20 mouse cellular contexts compared by ENCODE assay signal in the genomic region with DNA sequence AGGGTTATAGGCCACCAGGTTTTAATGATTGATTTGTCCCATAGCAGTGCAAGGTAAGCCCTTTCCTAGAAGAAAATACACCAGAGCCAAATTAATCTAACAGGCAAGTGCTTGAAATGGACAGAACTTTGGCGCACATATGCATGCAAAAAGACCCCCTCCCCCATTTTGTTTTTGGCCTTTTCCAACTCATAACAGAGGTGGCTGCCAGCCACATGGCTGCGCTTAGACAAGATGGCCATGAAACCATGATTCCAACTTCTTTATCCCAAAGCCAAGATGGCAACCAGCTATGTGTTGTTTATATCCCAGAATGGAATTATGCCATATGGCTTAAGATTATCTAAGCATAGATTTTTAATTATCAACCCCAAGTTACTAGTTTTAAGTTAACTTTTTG.
"Had no signal": no experiment of that assay in that cellular context is flagged by ENCODE, and none has a peak within 500 bp of the region (broad histone marks: within the 10 kb centered on the region; RNA-seq: fewer than 3 reads in every experiment).

No protein-coding gene starts in this region.

- H3K36me3 ChIP-seq: limb, embryonic 10.5 days; limb, embryonic 13.5 days; liver, embryonic 13.5 days; midbrain, embryonic 12.5 days; midbrain, embryonic 15.5 days; neural tube, embryonic 12.5 days; neural tube, embryonic 15.5 days; stomach, embryonic 15.5 days had no signal

- H3K27ac ChIP-seq: kidney, postnatal 0 days; limb, embryonic 10.5 days; limb, embryonic 13.5 days; liver, embryonic 13.5 days; midbrain, embryonic 12.5 days; midbrain, embryonic 15.5 days; neural tube, embryonic 12.5 days; neural tube, embryonic 15.5 days; stomach, embryonic 15.5 days had no signal

- DNase-seq: kidney, adult 9 months; kidney, postnatal 36 days; layer of hippocampus, adult 9-11 months; liver, embryonic 13.5 days; lung, adult 2 months; lung, postnatal 14 days; lung, postnatal 4 days; right cerebral cortex, adult 18-20 months; right cerebral cortex, postnatal 14 days; right cerebral cortex, postnatal 4 days; spleen, adult 18-20 months; thymus, postnatal 25 days had no signal

- H3K4me2 ChIP-seq: limb, embryonic 13.5 days; liver, embryonic 13.5 days; midbrain, embryonic 12.5 days; midbrain, embryonic 15.5 days; neural tube, embryonic 12.5 days; neural tube, embryonic 15.5 days; stomach, embryonic 15.5 days had no signal

- H3K9me3 ChIP-seq: limb, embryonic 10.5 days; limb, embryonic 13.5 days; liver, embryonic 13.5 days; midbrain, embryonic 12.5 days; midbrain, embryonic 15.5 days; neural tube, embryonic 12.5 days; neural tube, embryonic 15.5 days; stomach, embryonic 15.5 days had no signal

- H3K4me3 ChIP-seq: limb, embryonic 10.5 days; limb, embryonic 13.5 days; liver, embryonic 13.5 days; midbrain, embryonic 12.5 days; midbrain, embryonic 15.5 days; neural tube, embryonic 12.5 days; neural tube, embryonic 15.5 days; stomach, embryonic 15.5 days had no signal

- H3K27me3 ChIP-seq: limb, embryonic 13.5 days; liver, embryonic 13.5 days; midbrain, embryonic 12.5 days; midbrain, embryonic 15.5 days; neural tube, embryonic 12.5 days; neural tube, embryonic 15.5 days; stomach, embryonic 15.5 days had no signal

- ATAC-seq: midbrain, embryonic 15.5 days had no signal

- H3K4me1 ChIP-seq: limb, embryonic 10.5 days; limb, embryonic 13.5 days; midbrain, embryonic 15.5 days; stomach, embryonic 15.5 days had no signal

- H3K9ac ChIP-seq: limb, embryonic 13.5 days; liver, embryonic 13.5 days; midbrain, embryonic 12.5 days; midbrain, embryonic 15.5 days; neural tube, embryonic 12.5 days; neural tube, embryonic 15.5 days; stomach, embryonic 15.5 days had no signal
